Mouse (Mus musculus): ENCODE measurements around the gene Tst. TPM values are rescaled to one million over a fixed set of nuclear protein-coding genes. Genes with fewer than 3 reads are reported as not detected.

Gene Tst
- polyA plus RNA-seq, 1 experiment from 2014 or later: 39.7 TPM

- Histone ChIP-seq H3K36me3 (ENCODE audit: control insufficient read depth, insufficient read depth) (no peaks in the 10 kb centered on the region), H3K9me3 (replicated peaks; ENCODE audit: control insufficient read depth, low read length) (no peaks in the 10 kb centered on the region), H3K27me3 (ENCODE audit: control insufficient read depth, insufficient read depth, low read length) (peaks cover 8% of the 10 kb centered on the region), H3K4me3 (ENCODE audit: low read length) (no peak overlapping the region), H3K4me1 (ENCODE audit: control insufficient read depth, insufficient read depth, low read length) (no peaks in the 10 kb centered on the region; the same call in 1 of the 2 replicates), H3K4me2 (ENCODE audit: low read depth, low read length) (peak overlapping the region; percentile 30; the same call in 1 of the 2 replicates), H3K27ac (ENCODE audit: low read length) (no peak overlapping the region), H3K9ac (ENCODE audit: low read length) (no peak overlapping the region)
- ATAC-seq (replicated peaks; ENCODE audit: extremely low read depth, insufficient read depth, low FRiP score): no peak
- WGBS: 13% methylated on average over 16 of the region's 16 CpGs
Observed at GRCm38 (mm10) chr15:78422046-78422956, 16.6 kb upstream of the Tst start.

DNA sequence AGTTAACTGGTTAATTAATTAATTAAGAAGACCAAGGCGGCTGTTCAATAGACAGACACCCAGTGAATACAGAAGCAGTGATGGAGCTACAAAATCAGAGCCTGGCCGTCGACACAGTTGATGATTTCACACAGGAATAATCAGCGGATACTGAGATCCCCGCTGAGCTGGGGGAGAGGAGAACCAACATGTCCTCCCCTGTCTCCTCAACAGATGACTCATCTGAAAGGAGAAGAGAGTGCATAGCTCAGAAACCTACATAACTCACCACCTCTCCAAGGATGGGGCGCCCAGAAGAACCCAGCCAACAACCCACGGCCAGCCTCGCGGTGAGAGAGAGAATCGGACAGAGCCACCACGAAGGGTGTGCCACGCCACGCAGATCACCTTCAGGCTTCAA lies 14.7 kb upstream of the Tst start:
- H3K36me3 ChIP-seq (ENCODE audit: control insufficient read depth, insufficient read depth): no peaks in the 10 kb centered on the region
- H3K9ac ChIP-seq (ENCODE audit: low read length): no peak overlapping the region
- H3K4me1 ChIP-seq (ENCODE audit: control insufficient read depth, insufficient read depth, low read length): no peaks in the 10 kb centered on the region; the same call in 1 of the 2 replicates
- no peak overlapping the region for H3K27ac ChIP-seq (ENCODE audit: low read length)
- ATAC-seq (replicated peaks; ENCODE audit: extremely low read depth, insufficient read depth, low FRiP score): no peak
- H3K4me3 ChIP-seq (ENCODE audit: low read length): no peak overlapping the region
- no peak overlapping the region for H3K4me2 ChIP-seq (ENCODE audit: low read depth, low read length)
- WGBS: 74% methylated on average over 13 of the region's 13 CpGs
- H3K9me3 ChIP-seq (replicated peaks; ENCODE audit: control insufficient read depth, low read length): no peaks in the 10 kb centered on the region
- H3K27me3 ChIP-seq (ENCODE audit: control insufficient read depth, insufficient read depth, low read length): peaks cover 8% of the 10 kb centered on the region

DNA sequence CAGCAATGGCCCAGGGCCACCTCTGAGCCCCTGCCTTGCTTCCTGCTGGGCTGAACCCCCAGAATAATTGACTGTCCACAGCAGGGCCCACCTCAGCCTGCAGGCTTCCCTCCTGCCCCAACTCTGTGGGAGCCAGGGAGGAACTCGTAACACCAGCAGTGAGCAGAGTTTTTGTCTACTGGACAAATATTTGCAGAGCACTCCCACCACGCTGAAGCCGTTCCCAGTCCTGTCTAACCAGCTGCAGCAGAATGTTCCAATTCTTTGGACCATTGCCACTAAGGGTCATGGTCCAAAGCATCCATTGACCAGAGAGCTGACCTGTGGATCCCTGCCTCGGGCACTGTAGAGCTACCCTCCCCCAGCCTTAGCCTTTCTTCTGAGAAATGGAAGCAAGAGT lies 11.2 kb upstream of the Tst start:
- H3K4me1 ChIP-seq (ENCODE audit: control insufficient read depth, insufficient read depth, low read length): peaks cover 6% of the 10 kb centered on the region
- H3K9ac ChIP-seq (ENCODE audit: low read length): no peak overlapping the region
- ATAC-seq (replicated peaks; ENCODE audit: extremely low read depth, insufficient read depth, low FRiP score): no peak
- peaks cover 8% of the 10 kb centered on the region for H3K27me3 ChIP-seq (ENCODE audit: control insufficient read depth, insufficient read depth, low read length)
- H3K27ac ChIP-seq (ENCODE audit: low read length): no peak overlapping the region
- 26% methylated on average over 4 of the region's 4 CpGs for WGBS
- H3K9me3 ChIP-seq (replicated peaks; ENCODE audit: control insufficient read depth, low read length): no peaks in the 10 kb centered on the region
- H3K4me3 ChIP-seq (ENCODE audit: low read length): no peak overlapping the region
- H3K4me2 ChIP-seq (ENCODE audit: low read depth, low read length): no peak overlapping the region
- no peaks in the 10 kb centered on the region for H3K36me3 ChIP-seq (ENCODE audit: control insufficient read depth, insufficient read depth)

DNA sequence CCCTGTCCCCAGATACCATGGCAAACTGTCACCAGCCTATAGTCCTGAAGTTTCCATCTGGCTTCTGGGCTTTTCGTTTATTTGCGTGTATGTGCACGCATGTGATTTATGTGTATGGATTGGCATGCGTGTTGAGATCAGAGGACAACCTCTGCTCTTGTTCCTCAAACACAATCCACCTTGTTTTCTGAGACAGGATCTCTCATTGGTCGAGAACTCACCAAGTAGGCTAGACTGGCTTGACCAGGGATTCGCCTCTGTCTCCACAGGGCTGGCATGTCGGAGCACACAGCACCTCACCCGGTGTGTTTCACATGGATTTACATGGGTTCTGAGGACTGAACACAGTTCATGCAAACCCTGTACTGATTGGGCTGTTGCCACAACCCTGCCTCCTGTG lies 8.4 kb upstream of the Tst start:
- WGBS: 92% methylated on average over 8 of the region's 8 CpGs
- H3K9ac ChIP-seq (ENCODE audit: low read length): no peak overlapping the region
- H3K9me3 ChIP-seq (replicated peaks; ENCODE audit: control insufficient read depth, low read length): no peaks in the 10 kb centered on the region
- H3K27me3 ChIP-seq (ENCODE audit: control insufficient read depth, insufficient read depth, low read length): peaks cover 20% of the 10 kb centered on the region
- no peaks in the 10 kb centered on the region for H3K36me3 ChIP-seq (ENCODE audit: control insufficient read depth, insufficient read depth)
- H3K4me3 ChIP-seq (ENCODE audit: low read length): no peak overlapping the region
- ATAC-seq (replicated peaks; ENCODE audit: extremely low read depth, insufficient read depth, low FRiP score): no peak
- no peak overlapping the region for H3K27ac ChIP-seq (ENCODE audit: low read length)
- H3K4me1 ChIP-seq (ENCODE audit: control insufficient read depth, insufficient read depth, low read length): peaks cover 13% of the 10 kb centered on the region
- no peak overlapping the region for H3K4me2 ChIP-seq (ENCODE audit: low read depth, low read length)

DNA sequence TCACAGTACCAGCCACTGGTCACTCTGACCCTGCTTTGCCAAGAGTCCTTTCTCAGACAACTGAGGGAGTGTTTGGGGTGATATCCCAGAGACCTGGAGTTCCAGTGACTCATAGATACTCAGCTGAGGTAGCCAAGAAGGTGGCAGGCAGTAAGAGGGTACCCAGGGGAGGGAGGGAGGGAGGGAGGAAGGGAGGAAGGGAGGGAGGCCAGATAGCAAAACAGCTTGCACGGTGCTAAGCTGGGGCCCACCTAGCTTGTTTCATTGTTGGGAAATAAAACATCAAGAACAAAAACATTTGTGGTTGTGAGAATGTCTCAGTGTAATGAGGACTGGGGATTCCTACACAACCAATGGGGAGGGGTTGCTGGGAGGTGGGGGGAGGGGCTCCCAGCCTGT lies 8.0 kb upstream of the Tst start:
- H3K4me2 ChIP-seq (ENCODE audit: low read depth, low read length): no peak overlapping the region
- peaks cover 24% of the 10 kb centered on the region for H3K27me3 ChIP-seq (ENCODE audit: control insufficient read depth, insufficient read depth, low read length)
- H3K4me3 ChIP-seq (ENCODE audit: low read length): no peak overlapping the region
- WGBS: 55% methylated on average over 1 of the region's 1 CpGs
- peaks cover 13% of the 10 kb centered on the region for H3K4me1 ChIP-seq (ENCODE audit: control insufficient read depth, insufficient read depth, low read length)
- H3K36me3 ChIP-seq (ENCODE audit: control insufficient read depth, insufficient read depth): no peaks in the 10 kb centered on the region
- H3K9me3 ChIP-seq (replicated peaks; ENCODE audit: control insufficient read depth, low read length): no peaks in the 10 kb centered on the region
- no peak for ATAC-seq (replicated peaks; ENCODE audit: extremely low read depth, insufficient read depth, low FRiP score)
- H3K9ac ChIP-seq (ENCODE audit: low read length): no peak overlapping the region
- no peak overlapping the region for H3K27ac ChIP-seq (ENCODE audit: low read length)

DNA sequence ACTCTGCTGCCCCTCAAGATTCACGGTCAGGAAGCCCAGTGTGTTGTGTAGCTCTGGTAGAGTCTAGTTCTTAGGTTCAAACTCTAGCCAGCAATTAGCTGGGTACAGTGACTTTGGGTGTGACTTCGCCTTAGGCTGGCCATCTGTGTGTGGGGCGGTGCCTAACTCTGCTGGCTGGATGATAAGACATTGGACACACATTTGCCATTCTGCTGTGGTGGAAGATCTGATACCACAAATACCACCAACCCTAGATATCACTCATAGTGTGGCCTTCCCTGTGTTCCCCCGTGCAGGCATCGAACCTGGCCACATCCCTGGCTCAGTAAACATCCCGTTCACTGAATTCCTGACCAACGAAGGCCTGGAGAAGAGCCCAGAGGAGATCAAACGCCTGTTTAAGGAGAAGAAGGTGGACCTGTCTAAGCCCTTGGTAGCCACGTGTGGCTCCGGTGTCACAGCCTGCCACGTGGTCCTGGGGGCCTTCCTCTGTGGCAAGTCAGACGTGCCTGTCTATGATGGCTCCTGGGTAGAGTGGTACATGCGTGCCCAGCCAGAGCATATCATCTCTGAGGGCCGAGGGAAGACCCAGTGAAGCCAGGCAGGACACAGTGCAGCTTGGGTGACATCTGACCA lies 7.5 kb upstream of the Tst start:
- H3K9ac ChIP-seq (ENCODE audit: low read length): no peak overlapping the region
- H3K4me3 ChIP-seq (ENCODE audit: low read length): no peak overlapping the region
- H3K4me2 ChIP-seq (ENCODE audit: low read depth, low read length): no peak overlapping the region
- ATAC-seq (replicated peaks; ENCODE audit: extremely low read depth, insufficient read depth, low FRiP score): no peak
- no peaks in the 10 kb centered on the region for H3K36me3 ChIP-seq (ENCODE audit: control insufficient read depth, insufficient read depth)
- H3K4me1 ChIP-seq (ENCODE audit: control insufficient read depth, insufficient read depth, low read length): peaks cover 13% of the 10 kb centered on the region
- no peaks in the 10 kb centered on the region for H3K9me3 ChIP-seq (replicated peaks; ENCODE audit: control insufficient read depth, low read length)
- 81% methylated on average over 14 of the region's 14 CpGs for WGBS
- H3K27me3 ChIP-seq (ENCODE audit: control insufficient read depth, insufficient read depth, low read length): peaks cover 26% of the 10 kb centered on the region
- H3K27ac ChIP-seq (ENCODE audit: low read length): no peak overlapping the region

GRCm38 (mm10) chr15:78409570-78410052 lies 3.9 kb upstream of the Tst start:
- WGBS: 29% methylated on average over 12 of the region's 12 CpGs
- no peak for ATAC-seq (replicated peaks; ENCODE audit: extremely low read depth, insufficient read depth, low FRiP score)
- peaks cover 26% of the 10 kb centered on the region for H3K27me3 ChIP-seq (ENCODE audit: control insufficient read depth, insufficient read depth, low read length)
- no peaks in the 10 kb centered on the region for H3K36me3 ChIP-seq (ENCODE audit: control insufficient read depth, insufficient read depth)
- peaks cover 22% of the 10 kb centered on the region for H3K4me1 ChIP-seq (ENCODE audit: control insufficient read depth, insufficient read depth, low read length)
- H3K9me3 ChIP-seq (replicated peaks; ENCODE audit: control insufficient read depth, low read length): no peaks in the 10 kb centered on the region
- no peak overlapping the region for H3K27ac ChIP-seq (ENCODE audit: low read length)
- H3K4me2 ChIP-seq (ENCODE audit: low read depth, low read length): peak overlapping the region; percentile 53
- H3K4me3 ChIP-seq (ENCODE audit: low read length): peak overlapping the region; percentile 32
- H3K9ac ChIP-seq (ENCODE audit: low read length): peak overlapping the region; percentile 37; the same call in 1 of the 2 replicates

- Histone ChIP-seq H3K4me1 (ENCODE audit: control insufficient read depth, insufficient read depth, low read length) (peaks cover 42% of the 10 kb centered on the region), H3K9ac (ENCODE audit: low read length) (peak within 1 kb of the TSS; percentile 88), H3K9me3 (replicated peaks; ENCODE audit: control insufficient read depth, low read length) (no peaks in the 10 kb centered on the region), H3K4me3 (ENCODE audit: low read length) (peak within 1 kb of the TSS; percentile 67), H3K27me3 (ENCODE audit: control insufficient read depth, insufficient read depth, low read length) (peaks cover 26% of the 10 kb centered on the region), H3K4me2 (ENCODE audit: low read depth, low read length) (peak within 1 kb of the TSS; percentile 63), H3K36me3 (ENCODE audit: control insufficient read depth, insufficient read depth) (no peaks in the 10 kb centered on the region), H3K27ac (ENCODE audit: low read length) (peak within 1 kb of the TSS; percentile 87)
- ATAC-seq (replicated peaks; ENCODE audit: extremely low read depth, insufficient read depth, low FRiP score): peak; percentile 81
- under 1% methylated on average over 40 of the region's 40 CpGs for WGBS
Observed at GRCm38 (mm10) chr15:78406293-78406934, 707 bp upstream of the Tst start, which contains the start of gene Mpst. TSS of gene Mpst (plus strand) at chr15:78406416.
